Mouse (Mus musculus): ENCODE results near the gene Amigo3.

Amigo3 gene

DNA sequence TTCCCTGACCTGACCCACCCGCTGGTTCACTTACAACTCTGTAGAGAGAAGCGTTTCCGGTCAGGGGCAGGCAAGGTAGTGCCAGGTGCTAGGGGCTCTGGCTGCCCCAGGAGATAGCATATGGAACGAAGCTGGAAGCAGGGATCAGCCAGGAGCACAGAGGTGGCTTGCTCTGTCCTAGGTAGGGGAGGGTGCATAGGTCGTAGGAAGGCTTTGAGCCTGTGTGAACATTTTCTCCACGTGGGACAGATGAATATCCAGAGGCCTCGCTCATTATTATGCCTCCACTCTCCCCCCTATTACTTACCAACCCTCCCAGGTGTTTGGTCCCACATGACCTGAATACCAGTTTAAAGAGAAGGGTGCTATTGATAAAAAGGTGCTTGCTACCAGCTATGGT, 548 bp upstream of the Amigo3 start:
- DNase-seq (ENCODE audit: low spot score in 2 of 2) = no peak

DNA sequence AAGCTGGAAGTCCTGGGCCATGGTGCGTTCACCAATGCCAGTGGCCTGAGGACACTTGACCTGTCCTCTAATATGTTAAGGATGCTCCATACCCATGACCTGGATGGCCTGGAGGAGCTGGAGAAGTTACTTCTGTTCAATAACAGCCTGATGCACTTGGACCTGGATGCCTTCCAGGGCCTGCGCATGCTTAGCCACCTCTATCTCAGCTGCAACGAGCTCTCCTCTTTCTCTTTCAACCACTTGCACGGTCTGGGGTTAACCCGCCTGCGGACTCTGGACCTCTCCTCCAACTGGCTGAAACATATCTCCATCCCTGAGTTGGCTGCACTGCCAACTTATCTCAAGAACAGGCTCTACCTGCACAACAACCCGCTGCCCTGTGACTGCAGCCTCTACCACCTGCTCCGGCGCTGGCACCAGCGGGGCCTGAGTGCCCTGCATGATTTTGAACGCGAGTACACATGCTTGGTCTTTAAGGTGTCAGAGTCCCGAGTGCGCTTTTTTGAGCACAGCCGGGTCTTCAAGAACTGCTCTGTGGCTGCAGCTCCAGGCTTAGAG, 786 bp downstream of the Amigo3 start:
- no peak for DNase-seq (ENCODE audit: low spot score in 2 of 2)

DNA sequence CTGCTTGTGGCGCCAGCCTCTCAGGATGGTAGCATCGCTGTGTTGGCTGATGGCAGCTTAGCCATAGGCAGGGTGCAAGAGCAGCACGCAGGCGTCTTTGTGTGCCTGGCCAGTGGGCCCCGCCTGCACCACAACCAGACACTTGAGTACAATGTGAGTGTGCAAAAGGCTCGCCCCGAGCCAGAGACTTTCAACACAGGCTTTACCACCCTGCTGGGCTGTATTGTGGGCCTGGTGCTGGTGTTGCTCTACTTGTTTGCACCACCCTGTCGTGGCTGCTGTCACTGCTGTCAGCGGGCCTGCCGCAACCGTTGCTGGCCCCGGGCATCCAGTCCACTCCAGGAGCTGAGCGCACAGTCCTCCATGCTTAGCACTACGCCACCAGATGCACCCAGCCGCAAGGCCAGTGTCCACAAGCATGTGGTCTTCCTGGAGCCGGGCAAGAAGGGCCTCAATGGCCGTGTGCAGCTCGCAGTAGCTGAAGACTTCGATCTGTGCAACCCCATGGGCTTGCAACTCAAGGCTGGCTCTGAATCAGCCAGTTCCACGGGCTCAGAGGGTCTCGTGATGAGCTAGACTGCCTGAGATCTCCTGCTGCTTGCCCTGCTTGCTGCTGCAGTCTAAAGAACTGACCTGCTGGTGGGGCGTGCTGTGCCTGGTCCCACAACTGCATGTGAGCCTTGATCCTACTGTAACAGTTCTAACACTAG, 1.5 kb downstream of the Amigo3 start:
- no peak for DNase-seq (ENCODE audit: low spot score in 2 of 2)

DNA sequence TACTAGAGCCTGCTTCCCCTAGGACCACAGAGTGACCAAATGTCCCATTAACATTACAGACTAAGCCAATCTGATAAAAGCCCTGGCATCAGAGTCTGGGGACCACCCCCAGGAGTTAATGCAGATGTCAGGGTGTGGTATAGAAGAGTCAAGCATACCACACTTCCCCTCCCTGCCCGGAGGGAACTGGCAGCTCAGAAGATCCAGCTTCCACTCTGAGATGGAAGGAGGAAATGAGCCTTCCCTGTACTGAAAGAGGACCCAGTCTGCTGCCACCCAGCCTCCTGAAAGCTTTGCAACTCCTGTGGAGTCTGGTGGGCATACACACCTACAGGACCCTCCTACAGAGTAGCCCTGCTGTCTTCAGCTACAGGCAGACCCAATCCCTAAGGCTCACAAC, 2.1 kb downstream of the Amigo3 start:
- DNase-seq (ENCODE audit: low spot score in 2 of 2) = no peak

DNA sequence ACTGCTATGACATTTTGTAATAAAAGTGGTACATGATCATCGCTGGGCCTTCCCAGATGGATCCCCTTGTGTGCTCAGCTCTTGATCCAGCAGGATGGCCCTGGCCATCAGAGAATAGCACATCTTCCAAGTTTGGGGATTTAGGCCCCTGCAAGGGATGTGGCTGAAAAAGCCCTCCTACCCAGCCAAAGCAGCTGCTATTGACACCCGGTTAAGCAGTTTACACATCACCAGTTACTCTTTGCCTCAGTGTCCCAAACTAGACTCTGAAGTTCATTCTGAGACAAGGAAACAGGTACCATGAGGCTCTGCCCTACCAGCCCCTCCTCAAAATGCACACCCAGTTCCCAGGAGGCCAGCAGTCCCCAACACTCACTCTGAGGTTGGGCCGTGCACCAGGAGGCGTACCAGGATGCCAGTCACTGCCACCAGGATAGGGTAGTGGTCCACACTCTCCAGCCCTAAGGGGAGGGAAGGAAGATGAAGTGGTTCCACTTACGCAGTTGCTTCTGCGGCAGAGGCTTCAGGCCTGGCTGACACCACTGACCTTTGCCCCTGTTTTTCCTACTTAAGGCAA, 2.8 kb downstream of the Amigo3 start:
- no peak for DNase-seq (ENCODE audit: low spot score in 2 of 2)

DNA sequence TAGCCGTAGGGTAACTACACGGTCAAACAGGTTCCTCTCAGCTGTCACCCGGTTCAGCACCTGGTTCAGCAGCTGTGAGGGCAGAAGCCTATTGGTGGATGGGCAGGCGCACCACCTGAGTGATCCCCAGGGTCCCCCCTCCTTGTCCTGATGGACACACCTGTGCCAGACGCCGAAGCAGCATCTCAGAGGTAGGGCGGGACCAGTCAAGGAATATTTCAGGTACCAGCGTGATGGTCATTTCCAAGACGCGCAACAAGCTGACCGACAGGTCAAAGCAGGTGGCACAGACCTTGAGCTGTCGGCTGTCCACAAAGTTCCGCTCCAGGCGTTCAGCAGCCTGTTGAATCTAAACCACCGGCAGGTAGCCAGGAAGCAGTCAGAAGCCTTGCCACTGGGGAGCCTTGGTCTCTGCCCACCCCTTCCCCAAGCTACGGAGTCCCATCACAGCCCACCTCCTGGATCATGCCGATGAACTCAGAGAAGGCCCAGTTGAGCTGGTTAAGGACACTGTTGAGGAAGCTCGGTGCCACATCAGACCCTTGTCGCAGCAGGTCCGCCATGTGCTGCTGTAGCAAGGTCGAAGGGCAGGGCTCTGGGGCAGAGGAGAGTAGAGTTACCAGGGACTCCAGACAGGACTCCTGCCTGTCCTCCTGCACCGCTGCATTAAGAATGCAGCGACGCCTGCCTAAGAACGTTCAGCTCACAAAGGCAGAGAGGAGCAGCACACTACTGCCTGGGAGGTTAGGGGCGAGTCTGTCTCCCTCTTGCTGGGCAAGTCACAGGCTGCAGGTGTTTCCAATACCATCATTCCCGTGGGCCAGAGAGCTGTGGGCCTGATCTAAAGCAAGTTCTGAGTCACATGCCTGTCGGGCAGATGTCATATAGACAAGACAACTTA, 3.7 kb downstream of the Amigo3 start:
- DNase-seq (ENCODE audit: low spot score in 2 of 2) = no peak

DNA sequence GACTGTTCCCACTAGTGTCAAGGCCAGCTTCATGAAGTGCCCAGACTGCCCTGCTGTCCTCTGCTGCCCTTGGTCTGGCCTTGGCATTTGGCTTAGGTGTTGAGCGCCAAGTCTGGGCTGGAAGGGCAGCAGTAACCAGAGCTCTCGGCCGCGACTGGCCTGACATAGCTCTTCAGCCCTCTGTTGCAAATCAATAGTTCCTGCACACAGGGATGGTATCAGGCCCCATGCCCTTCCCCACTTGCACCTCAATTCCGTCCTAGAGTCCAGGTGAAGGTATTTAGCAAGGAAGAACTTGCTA, 4.3 kb downstream of the Amigo3 start:
- peak in 1 of 2 experiments; percentile 51 for DNase-seq (ENCODE audit: low spot score in 2 of 2)

DNA sequence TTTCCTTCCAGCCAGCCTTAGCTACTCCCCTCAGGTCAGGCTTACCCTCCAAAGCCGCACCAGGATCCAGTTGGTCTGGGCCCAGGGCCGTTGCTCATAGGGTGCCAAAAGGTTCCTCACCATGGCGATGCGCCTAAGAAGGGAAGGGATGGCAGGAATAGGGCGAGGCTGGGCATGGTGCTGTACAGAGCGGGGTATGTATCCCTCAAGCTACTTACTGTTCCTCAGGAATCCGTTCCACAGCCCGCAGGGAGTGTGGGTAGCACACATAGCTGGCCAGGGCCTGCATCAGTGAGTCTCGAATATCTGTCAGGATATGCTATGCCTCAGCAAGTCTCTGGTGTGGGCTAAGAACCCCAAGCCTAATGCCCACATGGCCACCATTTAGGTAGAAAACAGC, 5.3 kb downstream of the Amigo3 start:
- no peak for DNase-seq (ENCODE audit: low spot score in 2 of 2)

DNA sequence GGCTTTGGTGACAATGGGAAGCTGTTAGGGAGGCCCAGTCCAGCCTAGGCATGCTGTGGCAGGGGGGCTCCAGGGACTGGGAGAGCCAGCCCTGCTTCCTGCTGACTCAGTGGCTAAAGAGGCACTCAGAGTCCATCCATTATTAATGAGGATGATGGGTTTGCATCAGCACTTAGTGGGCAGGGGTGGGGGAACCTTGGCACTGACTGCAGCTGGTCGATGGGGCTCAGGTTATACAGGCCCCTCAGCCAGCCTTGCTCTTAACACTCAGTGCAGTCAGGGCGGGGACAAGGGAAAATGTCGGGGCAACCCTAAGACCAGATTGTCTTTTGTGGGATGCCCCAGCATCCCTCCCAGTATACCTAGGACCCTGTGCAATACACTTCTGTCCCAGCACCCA, 9.2 kb downstream of the Amigo3 start:
- no peak for DNase-seq (ENCODE audit: low spot score in 2 of 2)

DNA sequence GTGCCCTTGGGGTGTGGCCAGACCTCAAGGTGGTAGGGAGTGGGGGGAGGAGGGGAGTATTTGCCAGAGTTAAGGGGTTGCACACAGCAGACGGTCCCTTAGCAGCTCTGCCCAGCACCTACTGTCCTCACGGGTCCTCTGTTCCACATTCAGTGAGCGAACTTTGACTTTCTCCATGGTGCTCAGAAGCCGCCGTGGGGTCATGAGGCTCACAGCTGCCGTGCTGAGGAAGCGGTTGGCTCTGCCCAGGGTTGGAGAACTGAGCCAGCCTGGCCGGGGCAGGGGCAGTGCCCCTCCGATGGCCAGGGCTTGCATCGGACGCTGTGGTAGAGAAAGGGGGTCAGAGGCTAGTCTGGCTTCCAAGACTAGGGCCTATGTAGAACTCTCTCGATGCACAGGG, 10.4 kb downstream of the Amigo3 start:
- DNase-seq (ENCODE audit: low spot score in 2 of 2) = no peak

DNA sequence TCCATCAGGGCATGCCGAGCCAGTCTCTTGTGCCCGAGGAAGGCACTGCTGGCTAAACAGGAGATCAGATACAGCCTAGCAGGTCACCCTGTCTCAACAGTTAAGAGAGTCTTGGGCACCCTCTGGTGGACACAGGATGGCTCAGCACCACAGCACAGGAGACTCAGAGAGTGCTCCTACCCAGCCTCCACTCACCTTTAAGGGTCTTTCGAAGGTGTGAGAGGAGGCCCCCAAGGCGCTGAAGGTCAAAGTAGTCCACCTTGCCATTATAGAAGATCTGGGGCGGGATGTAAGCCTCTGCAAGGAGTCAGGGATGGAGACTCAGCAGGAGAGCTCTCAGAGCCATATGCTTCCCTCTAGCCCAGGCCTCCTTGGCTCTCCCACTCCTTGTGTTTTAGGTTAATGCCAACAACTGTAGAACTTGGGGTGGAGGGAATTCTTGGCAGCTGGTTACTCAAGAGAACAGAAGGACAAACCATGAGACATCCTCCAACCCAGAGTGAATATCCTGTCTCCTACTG, 12.6 kb downstream of the Amigo3 start:
- peak in 1 of 2 experiments; percentile 53 for DNase-seq (ENCODE audit: low spot score in 2 of 2)

DNA sequence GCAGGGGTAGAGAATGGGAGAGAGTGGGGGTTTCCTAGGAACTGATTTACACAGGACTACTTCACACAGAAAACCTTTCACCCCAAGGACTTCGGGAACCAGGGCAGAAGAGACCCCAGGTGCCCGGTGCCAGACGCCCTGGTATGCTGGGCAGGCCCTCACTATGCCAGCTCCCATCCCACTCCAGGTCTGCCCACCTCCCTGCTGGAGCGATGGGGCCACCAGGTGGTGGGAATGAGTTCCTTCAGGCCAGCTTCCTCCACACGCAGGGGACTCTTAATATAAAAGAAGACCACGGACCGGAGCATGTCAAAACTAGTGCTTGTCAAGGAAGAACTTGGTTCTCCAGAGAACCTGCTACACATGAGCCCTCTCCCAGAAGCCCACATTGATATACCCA, 14.2 kb downstream of the Amigo3 start:
- no peak for DNase-seq (ENCODE audit: low spot score in 2 of 2)

DNA sequence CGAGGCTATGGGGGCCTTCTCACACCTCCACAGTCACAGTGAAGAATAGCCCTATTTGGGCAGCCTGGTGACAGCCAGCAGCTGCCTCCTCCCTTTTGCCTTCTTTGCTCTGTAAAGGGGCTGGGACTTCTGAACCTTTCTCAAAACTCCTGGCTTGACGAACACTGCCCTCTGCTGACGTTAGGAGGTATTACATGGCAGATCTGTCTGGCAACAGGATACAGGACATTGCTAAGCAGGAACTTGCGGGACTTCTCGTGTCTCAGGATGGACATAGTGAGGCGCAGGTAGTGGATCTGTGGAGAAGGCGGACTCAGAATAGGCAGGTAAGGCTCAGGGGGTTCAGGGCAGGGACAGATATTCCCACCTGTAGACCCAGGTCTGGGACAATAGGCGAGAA, 14.9 kb downstream of the Amigo3 start:
- DNase-seq (ENCODE audit: low spot score in 2 of 2) = peak; percentile 59 to 87

DNA sequence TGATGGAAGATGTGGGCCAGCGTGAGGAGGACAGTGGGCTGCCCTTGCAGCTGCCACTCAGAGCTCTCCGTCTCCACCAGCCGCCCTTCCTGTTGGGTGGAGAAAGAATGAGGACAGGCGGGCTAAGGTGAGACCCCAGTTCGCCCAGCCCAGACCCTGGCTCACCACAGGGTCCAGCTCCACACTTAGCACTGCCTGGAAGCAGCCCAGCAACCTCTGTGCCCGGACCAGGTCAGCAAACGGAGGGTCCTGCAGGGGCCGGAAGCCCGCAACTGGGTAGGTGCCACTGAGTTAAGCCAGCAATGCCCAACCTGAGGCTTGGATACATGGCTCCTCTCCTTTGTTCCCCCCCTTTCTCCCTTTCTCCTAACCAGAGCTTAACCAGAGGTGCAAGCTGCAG, 16.0 kb downstream of the Amigo3 start:
- no peak for DNase-seq (ENCODE audit: low spot score in 2 of 2)

DNA sequence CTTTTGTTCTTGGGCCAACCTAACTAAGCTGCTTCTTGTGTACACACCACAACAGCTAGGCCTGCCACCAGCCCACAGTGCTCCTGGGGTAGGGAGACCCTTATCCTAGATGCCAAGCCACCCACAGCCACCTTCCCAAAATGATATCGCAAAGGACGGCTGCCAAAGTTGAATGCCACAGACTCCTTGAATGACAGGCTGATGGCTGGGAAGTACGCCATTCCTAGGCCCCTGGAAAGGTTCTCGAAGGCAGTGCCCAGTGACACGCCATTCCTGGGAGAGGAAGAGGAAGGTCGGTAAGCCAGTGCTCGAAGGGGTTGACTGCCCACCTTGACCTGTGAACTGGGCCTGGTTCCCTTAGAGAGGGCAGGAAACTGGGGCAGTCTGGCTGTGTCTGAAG, 16.6 kb downstream of the Amigo3 start:
- DNase-seq (ENCODE audit: low spot score in 2 of 2) = no peak

DNA sequence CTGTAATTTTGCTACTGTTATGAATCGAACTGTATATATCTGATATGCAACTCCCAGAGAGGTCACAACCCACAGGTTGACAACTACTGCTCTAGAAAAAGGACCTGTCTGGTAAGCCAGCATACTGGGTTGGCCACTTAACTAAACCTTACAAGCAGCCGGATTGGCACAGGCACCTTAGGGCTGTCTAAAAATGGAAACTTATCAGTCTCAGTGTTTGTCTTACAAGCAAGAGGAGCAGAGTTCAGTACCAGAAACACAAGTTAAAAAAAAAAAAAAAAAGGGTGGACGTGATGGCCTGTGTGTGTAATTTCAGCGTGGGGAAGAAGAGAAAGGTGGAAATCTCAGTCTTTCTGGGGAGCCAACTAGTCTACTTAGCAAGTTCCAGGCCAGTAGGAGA, 18.8 kb downstream of the Amigo3 start:
- no peak for DNase-seq (ENCODE audit: low spot score in 2 of 2)

DNA sequence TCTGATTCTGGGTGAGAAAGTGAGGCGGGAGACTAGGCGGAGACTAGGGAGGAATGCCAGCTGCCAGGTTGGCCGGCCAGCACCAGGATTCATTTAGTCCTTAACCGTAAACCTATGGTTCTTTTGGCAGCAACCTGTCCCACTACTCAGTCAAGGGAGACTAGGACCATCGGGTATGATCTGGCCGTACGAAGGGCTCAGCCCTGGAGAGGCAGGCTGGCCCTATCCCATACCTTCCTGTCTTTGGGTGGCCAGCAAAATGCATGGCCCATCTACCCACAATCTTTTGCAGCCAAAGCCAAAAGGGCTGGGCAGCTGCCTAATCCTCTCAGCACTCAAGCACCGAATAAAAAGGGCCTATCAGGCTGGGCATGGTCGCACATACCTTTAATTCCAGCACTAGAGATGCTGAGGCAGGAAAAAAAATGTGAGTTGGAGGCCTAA, 19.5 kb downstream of the Amigo3 start:
- no peak for DNase-seq (ENCODE audit: low spot score in 2 of 2)

DNA sequence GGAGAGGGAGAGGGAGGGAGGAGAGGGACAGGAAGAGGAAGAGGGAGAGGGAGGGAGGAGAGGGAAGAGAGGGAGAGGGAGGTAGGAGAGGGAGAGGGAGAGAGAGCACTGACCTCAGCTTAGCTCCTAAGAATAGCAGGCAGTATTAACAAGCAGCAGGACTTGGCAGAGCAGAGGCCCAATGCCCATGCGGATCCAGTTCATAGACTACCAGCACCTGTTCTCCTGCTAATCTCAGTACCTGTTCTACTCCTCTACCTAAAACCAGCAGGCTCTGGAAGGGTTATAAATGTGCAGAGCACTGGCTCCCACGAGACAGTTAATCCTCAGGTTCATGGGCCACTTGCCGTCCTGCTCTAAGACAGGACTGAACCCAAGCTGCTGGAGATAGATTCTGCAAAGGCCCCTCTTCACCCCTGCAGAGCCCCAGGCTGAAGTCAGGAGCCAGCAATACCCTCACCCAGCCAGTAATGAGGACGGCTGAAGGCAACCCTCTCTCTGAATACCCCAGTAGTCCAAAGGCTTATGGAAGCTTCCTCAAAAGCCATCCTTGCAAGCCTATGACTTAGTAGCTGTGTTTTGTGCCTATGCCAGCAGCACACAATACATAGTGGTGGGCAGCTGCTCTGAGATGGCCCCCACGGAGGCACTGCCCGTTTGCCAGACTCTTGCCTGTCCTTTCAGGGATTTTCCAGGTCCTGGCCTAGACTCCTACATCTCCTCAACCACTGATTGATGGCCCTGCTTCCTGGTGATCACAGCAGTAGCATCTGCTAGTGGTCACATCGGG, 20.4 kb downstream of the Amigo3 start:
- peak in 1 of 2 experiments; percentile 44 for DNase-seq (ENCODE audit: low spot score in 2 of 2)

DNA sequence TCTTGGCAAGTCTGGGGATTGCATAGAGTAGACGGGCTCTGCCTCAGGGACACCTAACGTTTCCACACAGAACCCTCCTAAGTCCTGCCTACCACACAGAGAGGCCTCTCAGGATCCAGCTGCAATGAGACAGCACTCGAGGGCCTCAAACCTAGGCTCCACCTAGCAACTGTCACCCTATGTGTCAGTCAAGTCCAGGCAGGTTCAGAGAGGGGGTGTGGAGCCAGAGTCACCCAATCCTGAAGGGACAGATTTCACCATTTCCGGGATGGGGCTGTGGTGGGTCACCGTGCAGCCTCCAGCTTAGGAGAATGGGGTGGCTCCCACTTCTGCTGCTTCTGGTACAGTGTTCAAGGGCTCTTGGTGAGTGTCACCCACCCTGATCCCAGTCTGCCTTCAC, 27.2 kb downstream of the Amigo3 start, which contains the start of gene Mst1:
Mst1 (plus strand) TSS at position 269 of the 400 bp plus-strand sequence.
- no peak for DNase-seq (ENCODE audit: low spot score in 2 of 2)

DNA sequence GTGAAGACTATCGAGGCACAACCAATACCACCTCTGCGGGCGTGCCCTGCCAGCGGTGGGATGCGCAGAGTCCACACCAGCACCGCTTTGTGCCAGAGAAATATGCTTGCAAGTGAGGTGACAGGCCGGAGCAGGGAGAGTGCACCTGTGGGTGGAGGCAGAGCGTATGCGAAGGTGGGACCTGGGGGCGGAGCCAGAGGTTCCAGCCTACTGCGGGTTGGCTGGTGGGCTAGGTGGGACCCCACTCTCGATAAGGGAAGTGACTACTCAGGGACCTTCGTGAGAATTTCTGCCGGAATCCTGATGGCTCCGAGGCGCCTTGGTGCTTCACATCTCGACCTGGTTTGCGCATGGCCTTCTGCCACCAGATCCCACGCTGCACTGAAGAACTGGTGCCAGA, 29.6 kb downstream of the Amigo3 start:
- no peak for DNase-seq (ENCODE audit: low spot score in 2 of 2)

DNA sequence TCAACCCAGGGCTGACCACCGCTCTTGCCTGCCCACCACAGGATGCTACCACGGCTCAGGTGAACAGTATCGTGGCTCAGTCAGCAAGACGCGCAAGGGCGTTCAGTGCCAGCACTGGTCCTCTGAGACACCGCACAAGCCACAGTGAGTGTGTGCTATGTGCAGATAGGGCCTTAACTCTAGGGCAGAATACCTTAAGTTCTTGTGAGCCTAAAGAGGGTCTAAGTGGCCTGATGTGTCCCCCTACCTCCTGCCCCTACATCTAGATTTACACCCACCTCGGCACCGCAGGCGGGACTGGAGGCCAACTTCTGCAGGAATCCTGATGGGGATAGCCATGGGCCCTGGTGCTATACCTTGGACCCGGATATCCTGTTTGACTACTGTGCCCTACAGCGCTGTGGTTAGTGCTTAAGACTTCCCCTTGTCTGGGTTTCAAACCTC, 30.1 kb downstream of the Amigo3 start, which contains the start of gene Rnf123:
Rnf123 (minus strand) TSS at position 359 of the 444 bp plus-strand sequence.
- no peak for DNase-seq (ENCODE audit: low spot score in 2 of 2)
